Mouse (Mus musculus) gastrocnemius, postnatal 36 days (tissue): Measurements from ENCODE around the gene Ppp1r12b. TPM values are rescaled to one million over a fixed set of nuclear protein-coding genes. Genes with fewer than 3 reads are reported as not detected.

Experiments used
- DNase-seq, 2 experiments: peaks; one replicate each; pipeline ENCODE4 v3.0.0; 2022
- intact Hi-C: fragments of 180-260 bp; cut with DNase I; formaldehyde crosslinking; loops from one replicate; pipeline ENCODE4 v1.15.1; 2025
- total RNA-seq, 2 experiments: library from RNA; stranded (reverse); gene quantifications; 2 replicates each; pipeline ENCODE4 v1.2.3; 2021

Ppp1r12b gene
- total RNA-seq, 2 experiments from 2014 or later: 170 to 182 TPM

DNA sequence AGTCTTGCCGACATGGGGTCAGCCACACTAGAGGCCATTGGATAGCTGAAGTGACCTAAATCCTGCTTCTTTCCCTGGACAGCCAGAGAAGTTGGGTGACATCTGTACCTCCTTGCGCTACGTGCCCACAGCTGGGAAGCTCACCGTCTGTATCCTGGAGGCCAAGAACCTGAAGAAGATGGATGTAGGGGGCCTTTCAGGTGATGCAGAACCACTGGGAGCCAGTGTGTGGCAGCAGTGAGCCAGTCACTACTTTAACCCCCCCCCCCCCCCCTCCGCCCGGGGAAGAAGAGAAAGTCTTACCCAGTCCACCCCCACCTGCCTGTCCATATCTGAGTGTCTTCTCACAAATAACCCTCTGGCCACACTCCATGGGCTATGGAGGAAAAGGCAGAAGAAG is 210.1 kb downstream of the Ppp1r12b start:
- DNase-seq: no peak
- intact Hi-C loops: loop anchor here (5.0 to 10.0 kb wide), 2 partner anchors 82 to 219 kb away; partner anchors contain the start of gene Ube2t

DNA sequence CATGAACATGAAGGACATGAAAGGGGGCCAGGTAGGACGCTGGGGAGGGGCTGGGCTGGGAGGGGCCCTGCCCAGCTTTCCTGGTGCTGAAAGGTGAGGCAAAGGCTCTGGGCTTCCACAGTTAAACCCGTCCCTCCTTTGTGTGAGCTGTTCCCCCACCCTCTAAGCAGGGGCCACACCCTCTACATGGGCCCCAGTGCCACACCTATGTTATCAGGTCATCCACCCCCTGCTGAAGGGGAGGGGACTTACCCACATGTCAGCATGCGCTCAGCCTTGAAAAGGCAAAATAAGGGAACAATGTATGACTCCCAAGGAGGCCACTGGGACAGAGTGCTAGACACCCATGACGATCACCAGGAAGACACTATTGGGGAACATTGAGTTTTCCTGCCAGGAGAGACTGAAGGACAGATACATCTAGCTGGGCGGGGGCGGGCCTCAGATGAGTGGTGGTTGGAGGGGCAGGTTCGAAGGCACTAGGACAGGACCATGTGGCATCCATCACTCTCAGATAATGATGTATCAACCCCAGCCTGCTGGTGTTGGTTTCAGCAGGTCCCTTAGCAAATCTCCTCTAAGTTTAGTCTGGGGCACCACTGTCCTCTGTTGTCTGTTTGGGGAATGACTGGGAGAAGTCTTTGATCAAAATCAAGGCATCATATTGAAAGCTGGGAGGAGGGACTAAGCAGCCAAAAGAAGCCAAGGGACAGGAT is 213.6 kb downstream of the Ppp1r12b start:
- intact Hi-C loops: loop anchor here (5.0 to 10.0 kb wide), 2 partner anchors 110 to 223 kb away; partner anchors contain the start of gene Ube2t
- DNase-seq: no peak

DNA sequence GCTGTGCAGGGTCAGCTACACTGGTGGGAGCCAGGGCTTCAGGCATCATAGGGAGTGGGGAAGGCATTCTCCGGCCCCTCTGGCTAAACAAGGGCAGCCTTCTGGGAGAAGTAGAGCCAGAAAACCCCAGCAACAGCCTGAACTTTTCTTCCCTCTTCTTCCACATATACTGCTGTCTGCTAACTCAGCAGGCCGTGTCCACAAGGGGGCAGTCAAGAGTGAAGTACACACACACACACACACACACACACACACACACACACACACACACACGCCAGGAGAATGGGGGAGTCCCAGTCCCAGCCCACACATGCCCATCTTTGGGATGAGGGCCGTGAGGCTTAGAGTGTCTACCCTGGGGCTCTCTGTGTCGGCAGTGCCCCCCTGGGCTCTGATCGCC is 214.3 kb downstream of the Ppp1r12b start:
- intact Hi-C loops: loop anchor here (5.0 to 10.0 kb wide), 2 partner anchors 111 to 223 kb away; partner anchors contain the start of gene Ube2t
- no peak for DNase-seq

DNA sequence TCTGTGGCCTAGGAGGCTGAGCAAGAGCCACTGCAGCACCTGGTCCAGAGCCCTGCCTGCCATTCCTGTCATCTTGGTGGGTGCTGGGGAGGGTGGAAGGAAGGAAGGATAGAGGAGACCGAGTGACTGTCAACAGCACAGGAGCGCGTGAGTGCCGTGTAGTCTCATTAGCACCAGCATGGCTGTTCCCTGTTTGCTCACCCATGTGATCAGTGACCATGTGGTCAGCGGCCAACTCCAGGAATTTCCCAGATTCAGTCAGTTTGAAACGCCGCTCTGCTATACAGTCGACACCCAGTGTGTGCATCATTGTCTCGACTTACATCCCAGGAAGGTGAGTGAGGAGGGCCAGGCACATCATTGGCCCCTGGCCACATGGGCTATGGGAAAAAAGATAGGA is 218.3 kb downstream of the Ppp1r12b start:
- DNase-seq: no peak
- intact Hi-C loops: no loop called here

DNA sequence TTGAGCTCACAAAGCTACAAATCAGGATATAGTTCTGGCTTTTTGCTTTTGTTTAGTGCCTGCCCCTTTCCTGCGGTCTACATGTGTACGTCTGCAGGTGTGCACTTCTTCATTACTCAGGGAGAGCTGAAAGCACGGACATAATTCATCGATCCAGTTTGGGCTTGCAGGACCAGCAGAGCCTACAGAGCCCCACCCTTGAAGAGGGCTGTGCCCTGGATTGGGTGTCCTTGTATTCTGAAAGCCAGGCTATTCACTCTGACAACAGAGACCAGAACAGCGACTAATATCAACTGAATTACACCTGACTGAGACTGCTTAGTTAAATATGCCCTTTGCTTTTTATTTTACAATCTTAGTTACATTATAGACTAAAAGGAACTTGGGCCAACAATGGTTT is 222.1 kb downstream of the Ppp1r12b start:
- DNase-seq: no peak
- intact Hi-C loops: no loop called here

DNA sequence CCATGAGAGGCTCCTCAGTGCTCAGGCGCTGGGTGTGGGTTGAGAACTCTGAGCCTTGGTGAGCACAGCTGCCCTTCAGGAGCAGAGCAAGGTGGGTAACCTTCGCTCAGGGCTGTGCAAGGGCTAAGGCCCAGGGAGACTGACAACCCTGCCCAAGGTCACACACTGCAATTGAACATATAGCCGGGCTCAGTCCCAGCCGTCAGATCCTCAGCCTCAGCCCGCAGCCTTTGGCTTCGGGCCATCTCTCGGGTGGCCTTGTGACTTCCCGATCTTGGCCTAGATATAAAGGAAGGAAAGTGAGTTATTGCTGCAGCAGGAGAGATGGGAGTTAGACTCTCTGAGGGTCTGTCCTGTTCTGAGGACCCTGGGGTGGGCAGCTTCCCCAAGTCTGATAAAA is 228.5 kb downstream of the Ppp1r12b start:
- DNase-seq: no peak
- intact Hi-C loops: loop anchor here (5.0 to 10.0 kb wide), 3 partner anchors 100 to 378 kb away; partner anchors contain the start of gene Lgr6

DNA sequence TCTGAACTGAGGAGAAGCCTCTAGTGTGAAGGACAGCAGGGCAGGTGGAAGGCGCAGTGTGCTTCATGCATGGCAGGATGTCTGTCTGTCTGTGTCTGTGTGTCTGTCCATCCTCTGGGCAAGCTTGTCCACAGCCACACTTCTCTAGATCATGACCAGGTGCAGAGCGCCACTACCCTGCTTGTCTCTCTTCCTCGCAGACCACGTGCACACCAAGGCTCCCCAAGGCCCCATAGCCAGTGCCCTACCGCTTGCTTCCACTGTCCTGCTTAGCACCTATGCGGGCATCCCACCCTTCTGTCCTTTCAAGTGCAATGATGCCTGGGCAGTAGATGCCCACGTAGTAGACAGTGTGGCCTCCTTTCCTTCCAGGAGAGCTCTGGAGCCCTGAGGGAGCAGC is 229.3 kb downstream of the Ppp1r12b start:
- intact Hi-C loops: loop anchor here (5.0 to 10.0 kb wide), 3 partner anchors 101 to 378 kb away; partner anchors contain the start of gene Lgr6

DNA sequence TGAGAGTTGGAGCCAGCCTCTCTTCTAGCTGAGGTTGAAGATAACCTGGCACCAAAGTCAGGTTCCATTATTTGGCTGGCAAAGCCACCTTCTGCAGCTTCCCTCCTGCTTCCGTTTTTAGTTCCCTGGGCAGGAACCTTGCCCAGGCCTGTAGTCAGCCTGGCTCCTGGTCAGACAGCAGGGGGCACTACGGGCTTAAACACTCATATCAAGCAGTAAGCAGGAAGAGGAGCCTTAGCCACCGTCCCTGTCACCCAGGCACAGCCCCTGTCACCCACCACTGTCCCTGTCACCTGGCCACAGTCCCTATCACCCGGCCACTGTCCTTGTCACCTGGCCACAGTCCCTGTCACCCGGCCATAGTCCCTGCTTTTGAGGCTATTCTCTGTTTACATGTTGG is 230.5 kb downstream of the Ppp1r12b start:
- intact Hi-C loops: loop anchor here (5.0 to 10.0 kb wide), 3 partner anchors 102 to 380 kb away; partner anchors contain the start of gene Lgr6
- DNase-seq: peak; percentile 52 to 64

More for the DNA sequence above, 229.3 kb downstream of the Ppp1r12b start:
- no peak for DNase-seq

DNA sequence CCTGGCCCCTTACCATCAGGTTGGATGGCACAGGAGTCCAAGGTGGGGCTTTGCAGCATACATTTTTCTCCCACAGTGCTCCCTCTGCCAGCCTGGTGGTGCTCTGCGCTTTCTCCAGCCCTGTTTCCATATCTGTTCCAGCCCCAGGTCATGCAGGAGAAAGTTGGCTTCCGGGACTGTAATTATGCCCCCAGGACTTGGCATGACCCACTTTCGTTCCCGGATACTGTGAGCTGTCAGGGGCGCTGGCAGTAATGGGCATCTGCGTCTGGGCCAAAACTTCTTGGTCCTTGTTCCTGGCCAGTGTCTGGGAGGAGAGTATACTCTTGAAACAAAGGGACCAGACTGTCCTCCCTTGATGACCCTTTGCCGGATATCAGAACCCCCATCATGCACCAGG is 232.9 kb downstream of the Ppp1r12b start:
- DNase-seq: no peak
- intact Hi-C loops: loop anchor here (10.0 kb wide), 1 partner anchor 382 kb away; the partner anchor contains the start of gene Lgr6

DNA sequence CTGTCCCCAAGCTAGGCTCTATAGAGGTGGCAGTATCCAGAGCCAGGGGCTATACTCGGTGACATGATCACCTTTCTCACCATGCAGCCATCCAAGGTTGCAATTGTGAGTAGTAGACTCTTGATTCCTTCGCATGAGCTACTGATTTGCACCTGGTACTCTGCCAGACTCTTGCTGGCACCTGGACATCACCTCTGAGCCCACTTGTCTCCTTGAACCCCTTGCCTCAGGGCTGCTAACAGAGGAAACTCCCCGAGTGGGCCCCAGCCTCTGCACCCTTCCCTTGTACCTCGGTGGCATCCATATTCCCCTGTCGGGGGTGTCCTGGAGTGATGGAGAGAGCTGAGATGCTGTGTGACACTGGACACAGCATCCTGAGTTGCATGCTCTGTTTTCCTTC is 234.3 kb downstream of the Ppp1r12b start:
- intact Hi-C loops: loop anchor here (10.0 kb wide), 1 partner anchor 383 kb away; the partner anchor contains the start of gene Lgr6
- DNase-seq: no peak

DNA sequence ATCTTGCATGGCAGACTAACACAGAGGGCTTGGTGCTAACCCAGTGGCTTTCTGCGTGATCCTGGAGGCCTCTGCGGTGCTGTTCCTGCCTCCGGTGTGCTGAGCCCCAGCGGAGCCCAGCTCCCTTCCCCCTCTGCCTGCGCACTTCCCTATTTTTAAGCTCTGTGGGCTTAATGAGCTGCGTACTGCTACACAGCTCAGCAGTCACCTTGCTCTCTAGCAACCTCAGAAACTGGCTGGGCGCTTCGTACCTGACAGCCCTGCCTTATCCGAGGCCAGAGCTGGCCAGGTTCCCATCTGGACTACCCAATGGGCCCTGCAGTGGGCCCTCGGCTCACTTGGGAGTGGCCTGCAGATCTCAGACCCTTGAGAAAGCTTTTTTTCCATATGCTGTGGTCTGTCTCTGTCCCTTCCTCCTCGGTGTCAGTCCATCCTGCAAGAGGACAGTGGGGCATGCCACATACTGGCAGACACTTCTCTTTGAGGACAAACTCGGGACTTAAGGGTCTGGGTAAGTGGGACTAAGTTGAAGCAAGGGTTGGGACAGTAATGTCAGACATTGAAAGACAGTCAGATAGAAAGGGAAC is 235.9 kb downstream of the Ppp1r12b start:
- intact Hi-C loops: loop anchor here (10.0 kb wide), 1 partner anchor 385 kb away; the partner anchor contains the start of gene Lgr6
- no peak for DNase-seq

DNA sequence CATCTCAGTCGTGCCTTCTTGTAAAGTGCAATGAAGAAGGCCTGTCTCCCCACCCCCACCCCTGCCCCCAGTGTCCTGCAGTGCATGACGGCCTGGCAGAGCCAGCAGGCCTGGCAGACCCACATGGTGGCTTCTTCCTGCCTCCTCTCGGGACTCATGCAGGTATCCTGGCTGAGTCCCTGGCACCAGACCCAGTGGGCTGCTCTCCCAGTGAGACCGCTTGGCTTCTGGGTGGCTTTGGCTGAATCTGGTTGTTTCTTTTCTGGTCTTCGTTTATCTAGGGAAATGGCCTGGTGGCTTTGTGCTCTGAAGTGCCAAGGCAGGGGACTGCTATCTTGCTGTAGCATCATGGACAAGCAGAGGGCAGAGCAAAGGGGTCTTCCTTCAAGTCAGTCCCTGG is 240.7 kb downstream of the Ppp1r12b start:
- no peak for DNase-seq
- intact Hi-C loops: no loop called here

DNA sequence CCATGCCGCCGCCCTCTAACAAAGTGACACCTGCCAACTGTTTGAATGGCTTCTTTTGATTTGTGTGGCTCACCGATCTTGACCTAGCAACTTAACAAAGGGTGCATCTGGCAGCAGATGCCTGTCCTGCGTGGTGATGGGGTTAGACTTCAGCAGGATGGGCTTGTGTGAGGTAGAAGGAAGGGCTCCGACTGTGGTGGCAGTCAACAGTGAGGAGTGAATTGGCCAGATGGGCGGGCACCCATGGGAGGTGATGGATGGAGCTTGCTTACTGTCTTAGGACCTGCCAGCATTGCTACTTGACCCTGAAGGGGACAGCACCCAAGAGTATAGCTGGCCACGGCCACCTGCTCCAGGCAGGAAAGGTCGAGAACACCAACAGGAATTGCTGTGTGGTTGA is 241.6 kb downstream of the Ppp1r12b start:
- intact Hi-C loops: no loop called here
- DNase-seq: no peak

DNA sequence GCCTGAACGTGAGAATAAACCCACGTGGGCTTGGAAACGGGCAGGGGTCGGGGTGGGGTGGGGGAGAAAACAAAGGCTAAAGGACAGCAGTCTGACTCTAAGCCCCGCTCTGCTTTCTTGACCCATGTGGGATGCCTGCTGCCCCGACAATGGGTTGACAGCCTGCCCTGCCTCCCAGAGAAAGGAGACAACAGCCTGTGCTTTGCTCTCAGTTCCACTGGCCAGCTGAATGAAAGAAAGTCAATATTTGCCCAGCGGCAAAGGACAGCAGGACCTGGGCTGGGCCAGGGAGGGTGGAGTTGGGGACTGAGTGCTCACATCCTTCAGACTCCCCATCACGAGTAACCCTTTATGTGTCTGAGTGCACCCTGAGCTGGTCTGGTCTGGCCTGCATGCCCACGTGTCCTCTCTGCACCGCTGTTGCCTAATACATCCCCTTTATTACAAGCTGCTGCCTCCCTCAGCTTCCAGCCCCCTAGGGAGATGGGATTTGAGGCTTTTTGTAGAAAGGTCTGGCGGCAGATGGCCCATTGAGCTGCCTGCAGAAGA is 242.2 kb downstream of the Ppp1r12b start:
- DNase-seq: no peak
- intact Hi-C loops: no loop called here

DNA sequence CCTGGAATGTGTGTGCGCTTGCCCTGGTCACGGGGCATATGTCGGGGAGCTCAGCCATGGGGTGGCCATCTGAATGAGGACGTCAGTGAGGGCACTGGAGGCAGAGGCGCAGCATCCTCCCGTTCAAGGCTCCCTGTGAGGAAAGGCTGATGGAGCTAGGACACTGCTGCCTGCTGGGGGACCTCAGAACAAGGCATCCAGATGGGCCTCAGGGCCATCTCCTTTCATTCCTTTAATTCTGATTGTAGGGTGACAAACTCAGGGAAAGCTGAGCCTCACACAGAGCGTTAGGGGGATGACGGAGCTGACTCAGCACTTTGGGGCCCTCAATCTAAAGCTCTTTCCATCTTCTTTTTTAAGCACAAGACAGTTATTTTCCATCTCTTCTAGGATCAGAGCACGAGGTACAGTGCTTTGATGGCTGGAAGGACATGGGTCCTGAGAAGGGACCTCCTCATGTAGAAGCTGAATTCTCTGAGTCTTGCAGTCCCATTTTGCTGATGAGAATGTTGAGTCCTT is 242.9 kb downstream of the Ppp1r12b start:
- no peak for DNase-seq
- intact Hi-C loops: no loop called here

DNA sequence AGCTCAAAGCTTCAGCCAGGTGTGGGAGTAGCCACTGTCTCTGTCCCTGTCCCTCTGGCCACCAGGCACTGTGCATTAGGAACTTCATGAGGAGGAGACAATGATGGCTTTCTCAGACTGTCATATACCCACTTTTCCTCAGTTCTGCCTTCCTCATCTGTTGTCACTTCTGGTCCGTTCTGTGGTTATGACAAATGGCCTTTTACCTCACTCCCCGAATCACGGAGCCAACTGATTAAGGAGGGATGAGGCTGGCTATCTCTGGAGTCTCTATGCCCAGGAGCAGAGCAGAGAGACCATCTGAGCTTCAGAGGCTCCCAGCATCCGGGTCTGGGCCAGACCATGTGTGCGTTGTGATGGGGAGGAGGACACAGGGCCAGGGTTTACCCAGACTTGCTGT is 244.1 kb downstream of the Ppp1r12b start:
- intact Hi-C loops: no loop called here
- no peak for DNase-seq

DNA sequence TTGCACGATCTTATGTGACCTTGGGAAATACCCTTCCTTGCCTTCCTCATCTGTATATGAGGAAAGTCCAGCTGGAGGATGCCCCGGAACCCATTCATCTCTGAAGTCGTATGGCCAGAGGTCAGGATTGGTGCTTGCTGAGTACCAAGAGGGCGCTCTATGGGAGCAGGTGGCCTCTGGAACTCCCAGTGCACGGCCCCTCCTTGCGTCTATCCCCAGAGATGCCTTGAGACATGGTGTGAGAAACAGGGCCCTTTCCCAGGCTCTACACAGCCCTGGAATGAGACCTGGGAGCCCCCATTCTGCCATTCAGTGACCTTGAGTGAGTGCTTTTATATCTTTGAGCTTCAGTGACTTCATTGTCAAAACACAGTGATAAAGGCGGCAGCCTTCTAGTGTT is 244.7 kb downstream of the Ppp1r12b start:
- DNase-seq: no peak
- intact Hi-C loops: no loop called here

DNA sequence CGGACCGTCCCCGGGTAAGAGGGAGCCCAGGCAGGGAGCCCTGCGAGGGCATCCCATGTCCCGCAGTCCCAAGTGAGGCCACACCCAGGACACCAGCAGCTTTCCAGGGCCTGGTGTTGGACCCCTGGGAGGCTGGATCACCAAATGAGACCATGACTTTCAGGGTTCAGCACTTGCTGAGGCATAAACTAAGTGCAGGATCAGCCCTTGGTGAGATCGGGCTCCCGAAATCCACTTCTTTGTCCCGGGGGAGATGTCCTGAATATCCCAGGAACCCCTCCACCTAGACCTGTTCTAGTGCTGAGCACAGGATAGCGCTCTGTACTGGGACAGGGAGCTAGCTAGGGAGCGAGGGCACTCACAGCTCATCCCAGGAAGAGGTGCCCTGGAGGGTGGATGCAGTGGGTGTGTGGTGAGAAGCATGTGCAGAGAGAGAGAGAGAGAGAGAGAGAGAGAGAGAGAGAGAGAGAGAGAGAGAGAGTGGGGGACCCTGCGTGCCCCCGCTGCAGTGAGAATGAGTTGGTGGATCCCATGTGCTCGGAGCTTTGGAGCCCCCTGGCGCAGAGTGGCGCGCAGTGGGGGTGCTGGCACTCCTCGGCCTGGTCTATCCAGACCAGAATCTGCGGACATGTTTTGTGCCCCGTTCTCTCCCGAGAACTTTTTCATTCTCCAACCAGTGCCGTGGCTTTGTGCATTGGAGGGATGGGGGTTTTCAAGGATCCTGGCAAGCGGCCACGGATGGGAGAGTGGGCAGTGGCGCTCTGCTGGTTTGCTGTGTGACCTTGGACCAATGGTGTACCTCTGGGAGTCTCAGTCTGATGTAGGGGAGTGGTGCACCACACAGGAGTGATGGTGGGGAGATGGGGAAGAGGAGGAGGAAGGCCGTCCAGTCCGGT is 246.1 kb downstream of the Ppp1r12b start:
- intact Hi-C loops: no loop called here
- DNase-seq: no peak

DNA sequence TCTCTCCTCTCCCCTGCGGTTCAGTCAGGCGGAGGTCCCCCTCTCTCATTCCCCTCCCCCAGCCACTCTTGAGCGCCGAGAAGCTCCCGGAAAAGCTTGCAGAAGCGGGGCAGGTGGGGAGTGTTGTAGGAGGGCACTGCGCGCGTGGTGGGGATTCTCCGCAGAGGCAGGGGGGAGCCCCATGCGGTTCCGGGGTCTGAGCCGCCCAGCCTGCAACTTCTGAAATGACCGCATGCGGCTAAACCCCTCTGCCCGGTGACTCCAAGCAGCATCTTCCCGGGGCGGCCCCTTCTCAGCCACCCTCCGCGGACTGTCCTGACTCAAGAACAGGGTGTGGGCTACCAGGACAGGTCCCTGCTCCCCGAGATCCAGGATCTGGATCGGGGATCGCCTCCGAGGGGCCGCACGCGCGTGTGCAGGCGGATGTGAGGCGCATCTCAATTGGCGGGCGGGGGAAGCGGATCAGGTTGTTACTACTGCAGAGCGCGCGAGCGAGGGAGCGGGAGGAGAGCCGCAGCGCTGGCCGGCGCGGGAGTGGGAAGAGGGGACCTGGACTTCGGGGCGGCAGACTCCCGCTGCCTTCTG is 246.8 kb downstream of the Ppp1r12b start:
- intact Hi-C loops: no loop called here
- DNase-seq: no peak

DNA sequence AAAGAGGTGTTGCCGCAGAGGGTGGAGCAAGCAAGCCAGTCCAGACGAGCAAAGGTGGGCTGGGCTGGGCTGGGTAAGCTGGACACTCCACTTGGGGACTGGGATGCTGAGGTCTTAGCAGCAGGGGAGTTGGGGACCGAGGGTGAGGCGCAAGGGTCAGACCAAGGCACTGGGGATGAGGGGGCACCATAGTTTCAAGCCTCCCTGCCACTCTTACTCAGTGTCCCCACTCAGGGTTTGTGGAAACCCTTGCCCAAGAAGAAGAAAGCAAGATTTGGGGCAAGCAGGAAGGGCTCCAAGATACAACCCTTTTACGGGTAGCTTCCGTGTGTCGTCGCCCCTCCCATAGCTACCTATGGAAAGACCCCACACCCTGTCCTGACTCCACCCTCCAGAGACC is 247.5 kb downstream of the Ppp1r12b start:
- intact Hi-C loops: no loop called here
- no peak for DNase-seq
